In the genomic region with DNA sequence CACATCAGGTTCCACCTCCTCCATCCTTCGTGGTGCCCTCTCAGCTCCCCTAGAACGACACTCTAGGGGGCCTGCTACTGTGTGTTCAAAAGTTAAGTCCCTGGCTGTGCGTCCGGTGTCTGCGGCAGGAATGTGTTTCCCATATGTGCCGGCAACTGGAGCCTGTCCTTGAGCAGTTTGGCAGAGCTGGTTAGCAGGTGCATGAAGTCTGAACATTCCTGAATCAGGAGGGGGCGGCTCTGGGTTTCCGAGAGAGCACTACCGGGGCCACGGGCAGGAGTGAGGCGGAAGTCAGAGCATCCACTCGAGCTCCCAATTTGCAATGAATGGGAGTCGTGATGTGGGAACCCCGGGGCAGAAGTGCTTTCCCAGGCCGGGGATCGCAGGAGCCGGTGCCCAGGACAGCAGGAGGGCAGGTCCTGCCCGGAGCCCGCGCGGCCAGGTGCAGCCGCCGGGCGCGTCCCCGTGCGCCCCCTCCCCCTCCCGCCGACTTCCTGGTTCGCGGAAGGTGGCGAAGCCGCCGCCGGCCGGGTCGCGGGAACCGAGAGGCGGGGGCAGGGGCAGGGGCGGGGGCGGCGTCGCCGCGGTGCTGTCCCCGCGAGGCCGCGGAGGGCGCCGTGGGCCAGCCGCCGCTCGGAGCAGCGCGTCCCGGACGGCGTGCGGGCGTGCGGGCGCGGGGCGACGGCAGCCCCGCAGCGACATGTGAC, we compare ENCODE assay signal across 8 mouse cellular contexts. TPM values are rescaled to one million over a fixed set of nuclear protein-coding genes. Genes with fewer than 3 reads are reported as not detected.
DNase-seq lines count a peak whose midpoint lies in the region; ATAC-seq and TF ChIP-seq lines count a peak whose summit lies in the region.

Gene Dennd1b (plus strand): TSS at position 275 of the 707 bp plus-strand sequence.

- no peaks in the 10 kb centered on the region for H3K9me3 ChIP-seq in forebrain, postnatal 0 days (ENCODE audit: low read length)
- no peaks in the 10 kb centered on the region for H3K9me3 ChIP-seq in neural tube, embryonic 15.5 days (replicated peaks)

- peak within 1 kb of the TSS; percentile 51 for H3K4me2 ChIP-seq in forebrain, postnatal 0 days (ENCODE audit: low read depth)
- H3K4me2 ChIP-seq in neural tube, embryonic 15.5 days: peak within 1 kb of the TSS; percentile 73

- peak; percentile 33; the same call in 1 of the 2 replicates for TF ChIP-seq CTCF in forebrain, postnatal 0 days (IDR thresholded peaks at IDR 0.05; ENCODE audit: low read depth)
- peak; percentile 30; the same call in 1 of the 2 replicates for TF ChIP-seq CTCF in layer of hippocampus, adult 2 months (conservative IDR thresholded peaks at IDR 0.05)
- no peak for TF ChIP-seq CTCF in lung, adult 2 months (IDR thresholded peaks at IDR 0.05; ENCODE audit: insufficient read depth, low read length)

- no peaks in the 10 kb centered on the region; the same call in 1 of the 2 replicates for H3K36me3 ChIP-seq in forebrain, postnatal 0 days (ENCODE audit: insufficient read depth)
- H3K36me3 ChIP-seq in neural tube, embryonic 15.5 days: no peaks in the 10 kb centered on the region

- H3K4me1 ChIP-seq in forebrain, postnatal 0 days (ENCODE audit: insufficient read depth): no peaks in the 10 kb centered on the region
- peaks cover 7% of the 10 kb centered on the region for H3K4me1 ChIP-seq in lung, adult 2 months (ENCODE audit: control insufficient read depth, insufficient read depth, low read length)
- H3K4me1 ChIP-seq in neural tube, embryonic 15.5 days: peaks cover 10% of the 10 kb centered on the region

- ATAC-seq in forebrain, postnatal 0 days: peak; percentile 83
- peak; percentile 87 for ATAC-seq in neural tube, embryonic 15.5 days (ENCODE audit: low FRiP score)

- no peak for TF ChIP-seq POLR2A in lung, adult 2 months (IDR thresholded peaks at IDR 0.05; ENCODE audit: borderline replicate concordance, extremely low read depth, low read depth, low read length)

- peak within 1 kb of the TSS; percentile 87 for H3K27ac ChIP-seq in forebrain, postnatal 0 days (ENCODE audit: low read depth, low read length)
- peak within 1 kb of the TSS; percentile 95 for H3K27ac ChIP-seq in layer of hippocampus, adult 2 months
- peak within 1 kb of the TSS; percentile 90 for H3K27ac ChIP-seq in neural tube, embryonic 15.5 days (replicated peaks)

- H3K27me3 ChIP-seq in forebrain, postnatal 0 days (ENCODE audit: insufficient read depth, low read length): no peaks in the 10 kb centered on the region
- H3K27me3 ChIP-seq in neural tube, embryonic 15.5 days (replicated peaks): no peaks in the 10 kb centered on the region

- peak within 1 kb of the TSS; percentile 88 for H3K9ac ChIP-seq in forebrain, postnatal 0 days
- H3K9ac ChIP-seq in neural tube, embryonic 15.5 days (replicated peaks): peak within 1 kb of the TSS; percentile 86

- peak; percentile 85 for DNase-seq in ES-CJ7 (ENCODE audit: low read depth, low spot score)
- DNase-seq in cerebellum, adult 11-12 months: peak; percentile 73
- DNase-seq in forebrain, postnatal 0 days: peak; percentile 67
- DNase-seq in heart, postnatal 36 days: peak; percentile 70 to 80
- peak; percentile 43 to 50 for DNase-seq in layer of hippocampus, adult 2 months (ENCODE audit: low spot score in 2 of 2)
- peak; percentile 76 for DNase-seq in lung, adult 2 months
- peak; percentile 79 for DNase-seq in testis, postnatal 10 days (ENCODE audit: low spot score)

- H3K4me3 ChIP-seq in forebrain, postnatal 0 days (ENCODE audit: low read depth, low read length): peak within 1 kb of the TSS; percentile 92
- peak within 1 kb of the TSS; percentile 83 for H3K4me3 ChIP-seq in layer of hippocampus, adult 2 months
- peak within 1 kb of the TSS; percentile 79 for H3K4me3 ChIP-seq in lung, adult 2 months (replicated peaks; ENCODE audit: extremely low read depth, low read depth, low read length)
- peak within 1 kb of the TSS; percentile 82 for H3K4me3 ChIP-seq in neural tube, embryonic 15.5 days (replicated peaks)

- intact Hi-C loops in heart, postnatal 36 days (cut with DNase I): loop anchor here (1.0 to 10.0 kb wide), 6 partner anchors 36 to 369 kb away; partner anchors contain the start of gene 2310009B15Rik

- WGBS in forebrain, postnatal 0 days: 1% methylated on average over 62 of the region's 69 CpGs
- under 1% methylated on average over 56 of the region's 69 CpGs for WGBS in lung, adult 2 months
- WGBS in neural tube, embryonic 15.5 days: under 1% methylated on average over 33 of the region's 69 CpGs

RNA-seq across cellular contexts. Expression of gene Dennd1b, which starts in this region (rescaled TPM):
- total RNA-seq in forebrain, postnatal 0 days (2014; rRNA removed): 10.5 and 12.0 TPM in 2 replicates
- polyA plus RNA-seq in forebrain, postnatal 0 days (2015; fragmentation: Nextera tagmentation; extraction: Ambion mirVana): 4.1 and 5.6 TPM in 2 replicates
- total RNA-seq in heart, postnatal 36 days (2021): 10 to 100 TPM; 19.8 to 20.8 TPM
- 10 to 100 TPM; 56.1 to 59.9 TPM for total RNA-seq in layer of hippocampus, adult 2 months (2021)
- 4.7 and 7.3 TPM in 2 replicates for polyA plus RNA-seq in lung, adult 2 months (2012; rRNA removed)
- polyA plus RNA-seq in neural tube, embryonic 15.5 days (2015; fragmentation: Nextera tagmentation; extraction: Ambion mirVana): 9.1 and 9.7 TPM in 2 replicates

Comparison
In these comparisons a context has a peak if more than half of its experiments do, and no peak if none do; other contexts are left out.
1. Peak in every context shown above with its lines: DNase-seq, ATAC-seq, H3K4me3 ChIP-seq and H3K27ac ChIP-seq.